Mouse (Mus musculus): Measurements from ENCODE around the gene Prkcd.

DNA sequence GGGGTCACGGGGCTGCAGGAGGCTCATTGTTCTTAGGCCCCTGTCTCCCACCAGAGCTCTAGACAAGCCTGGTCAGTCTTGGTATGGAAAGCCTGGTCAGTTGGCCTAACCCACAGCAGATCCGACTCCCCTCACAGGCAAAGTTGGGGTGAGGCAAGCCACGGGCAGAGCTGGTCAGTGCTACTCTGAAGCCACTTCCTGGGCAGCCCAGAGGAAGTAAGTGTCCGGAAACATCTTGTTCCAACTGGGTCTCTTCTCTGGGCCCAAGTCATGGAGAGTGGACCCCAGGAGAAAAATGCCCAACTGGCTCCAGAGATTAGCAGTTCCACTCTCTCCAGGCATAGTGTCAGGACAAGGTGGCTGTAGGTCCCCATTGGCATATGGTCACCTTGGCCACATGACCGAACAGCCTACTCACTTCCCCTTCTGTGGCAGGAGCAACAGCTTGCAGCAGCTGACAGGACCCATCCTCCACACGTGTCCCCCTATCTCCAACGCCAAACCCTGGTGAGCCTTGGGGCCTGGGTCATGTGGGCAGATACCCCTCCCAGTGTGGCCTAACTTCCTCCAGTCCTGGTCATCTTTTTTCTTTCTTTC lies 5.9 kb downstream of the Prkcd start:
- no peak for TF ChIP-seq CTCF (IDR thresholded peaks at IDR 0.05; ENCODE audit: extremely low read depth, insufficient read length, insufficient replicate concordance, low read depth, low read length)
- no peak for TF ChIP-seq POLR2A (IDR thresholded peaks at IDR 0.05; ENCODE audit: low read depth, low read length)

Measured in small intestine, adult 2 months (tissue).